Mouse (Mus musculus): ENCODE measurements at regions not wholly inside any gene's neighbourhood (a gene's known extent, or its start where the extent isn't known, plus 50 kb on each side); places are given as distances from the start of the nearest gene placed in this dataset.
"Not testable (repeated sequence)": the region's sequence is repeated elsewhere in the genome, so short reads cannot be mapped to it uniquely, and the experiment has no call there.

GRCm38 (mm10) chr4:22208531-22208930 is 148.8 kb upstream of the Fbxl4 start:
- no peaks in the 10 kb centered on the region for H3K36me3 ChIP-seq (ENCODE audit: control insufficient read depth, insufficient read depth, low read length)
- H3K4me1 ChIP-seq (replicated peaks; ENCODE audit: control insufficient read depth, insufficient read depth), result no peaks in the 10 kb centered on the region
- WGBS, result 70% methylated on average over 5 of the region's 5 CpGs
- DNase-seq (ENCODE audit: low spot score), result no peak
- no peak overlapping the region for H3K4me2 ChIP-seq (replicated peaks; ENCODE audit: low read depth)
- no peak for TF ChIP-seq EP300 (optimal IDR thresholded peaks at IDR 0.05)
- TF ChIP-seq CTCF (IDR thresholded peaks at IDR 0.05; ENCODE audit: low read depth), result no peak
- no peak overlapping the region for H3K9ac ChIP-seq (ENCODE audit: low read length)
- H3K27ac ChIP-seq (replicated peaks), result no peak overlapping the region
- H3K4me3 ChIP-seq (ENCODE audit: low read depth, low read length), result no peak overlapping the region
- no peaks in the 10 kb centered on the region for H3K9me3 ChIP-seq (ENCODE audit: control insufficient read depth, low read length)
- H3K27me3 ChIP-seq (ENCODE audit: control insufficient read depth, insufficient read depth, low read length), result no peaks in the 10 kb centered on the region
- no peak for ATAC-seq (ENCODE audit: low FRiP score, low TSS enrichment)

GRCm38 (mm10) chr4:22237640-22238039 is 119.7 kb upstream of the Fbxl4 start:
- no peaks in the 10 kb centered on the region for H3K4me1 ChIP-seq (replicated peaks; ENCODE audit: control insufficient read depth, insufficient read depth)
- no peak overlapping the region for H3K9ac ChIP-seq (ENCODE audit: low read length)
- no peaks in the 10 kb centered on the region for H3K36me3 ChIP-seq (ENCODE audit: control insufficient read depth, insufficient read depth, low read length)
- 80% methylated on average over 3 of the region's 3 CpGs for WGBS
- no peak for DNase-seq (ENCODE audit: low spot score)
- H3K9me3 ChIP-seq (ENCODE audit: control insufficient read depth, low read length), result no peaks in the 10 kb centered on the region
- ATAC-seq (ENCODE audit: low FRiP score, low TSS enrichment), result no peak
- no peak overlapping the region for H3K4me3 ChIP-seq (ENCODE audit: low read depth, low read length)
- TF ChIP-seq CTCF (IDR thresholded peaks at IDR 0.05; ENCODE audit: low read depth) (no peak), EP300 (optimal IDR thresholded peaks at IDR 0.05) (no peak)
- no peak overlapping the region for H3K4me2 ChIP-seq (replicated peaks; ENCODE audit: low read depth)
- no peaks in the 10 kb centered on the region for H3K27me3 ChIP-seq (ENCODE audit: control insufficient read depth, insufficient read depth, low read length)
- H3K27ac ChIP-seq (replicated peaks), result no peak overlapping the region

DNA sequence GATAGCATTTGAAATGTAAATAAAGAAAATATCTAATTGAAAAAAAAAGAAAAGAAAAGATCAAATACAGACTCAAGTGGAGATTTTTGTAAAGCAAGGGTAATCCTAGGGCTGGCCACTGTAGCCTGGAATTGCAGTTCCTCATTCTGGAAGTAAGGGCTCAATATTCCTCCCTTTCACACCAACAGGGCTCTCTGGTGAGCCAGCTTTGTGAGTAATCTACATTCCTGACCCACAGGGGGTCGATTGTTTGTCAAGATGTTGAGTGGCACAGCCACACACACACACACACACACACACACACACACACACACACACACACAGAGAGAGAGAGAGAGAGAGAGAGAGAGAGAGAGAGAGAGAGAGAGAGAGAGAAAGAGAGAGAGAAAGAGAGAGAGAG is 107.1 kb upstream of the Fbxl4 start:
- not testable (repeated sequence) for H3K9ac ChIP-seq (ENCODE audit: low read length); ATAC-seq (ENCODE audit: low FRiP score, low TSS enrichment); H3K27me3 ChIP-seq (ENCODE audit: control insufficient read depth, insufficient read depth, low read length); H3K4me3 ChIP-seq (ENCODE audit: low read depth, low read length); H3K9me3 ChIP-seq (ENCODE audit: control insufficient read depth, low read length); H3K4me2 ChIP-seq (replicated peaks; ENCODE audit: low read depth); DNase-seq (ENCODE audit: low spot score); H3K4me1 ChIP-seq (replicated peaks; ENCODE audit: control insufficient read depth, insufficient read depth); H3K27ac ChIP-seq (replicated peaks); H3K36me3 ChIP-seq (ENCODE audit: control insufficient read depth, insufficient read depth, low read length)
- 18% methylated on average over 1 of the region's 1 CpGs for WGBS

GRCm38 (mm10) chr4:22263903-22264302 is 93.4 kb upstream of the Fbxl4 start:
- Histone ChIP-seq H3K4me1 (replicated peaks; ENCODE audit: control insufficient read depth, insufficient read depth) (no peaks in the 10 kb centered on the region), H3K36me3 (ENCODE audit: control insufficient read depth, insufficient read depth, low read length) (no peaks in the 10 kb centered on the region), H3K4me3 (ENCODE audit: low read depth, low read length) (no peak overlapping the region), H3K27ac (replicated peaks) (no peak overlapping the region), H3K9me3 (ENCODE audit: control insufficient read depth, low read length) (no peaks in the 10 kb centered on the region), H3K27me3 (ENCODE audit: control insufficient read depth, insufficient read depth, low read length) (no peaks in the 10 kb centered on the region), H3K4me2 (replicated peaks; ENCODE audit: low read depth) (no peak overlapping the region), H3K9ac (ENCODE audit: low read length) (no peak overlapping the region)
- 66% methylated on average over 6 of the region's 6 CpGs for WGBS
- ATAC-seq (ENCODE audit: low FRiP score, low TSS enrichment), result no peak
- DNase-seq (ENCODE audit: low spot score), result no peak
- TF ChIP-seq CTCF (IDR thresholded peaks at IDR 0.05; ENCODE audit: low read depth) (no peak), EP300 (optimal IDR thresholded peaks at IDR 0.05) (no peak)

DNA sequence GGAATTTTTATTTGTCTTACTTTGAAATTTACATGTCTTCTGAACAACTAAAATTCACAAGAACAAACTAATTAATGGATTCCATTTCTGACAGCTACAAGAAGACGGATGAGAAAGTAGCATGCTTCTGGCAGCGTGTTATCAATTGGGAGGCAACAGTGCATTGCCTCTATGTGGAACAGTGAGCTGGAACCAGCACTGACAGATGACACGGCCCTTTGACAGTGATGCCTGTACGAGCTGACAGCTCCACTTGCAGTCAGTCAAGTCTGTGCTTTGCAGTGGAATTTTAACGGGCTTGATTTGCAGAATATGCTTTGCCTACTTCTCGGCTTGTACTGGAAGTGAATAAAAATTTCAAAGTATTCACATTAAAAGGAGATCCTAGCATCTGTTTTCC is 88.3 kb upstream of the Fbxl4 start:
- ATAC-seq (ENCODE audit: low FRiP score, low TSS enrichment) (no peak), DNase-seq (ENCODE audit: low spot score) (no peak)
- Histone ChIP-seq H3K9ac (ENCODE audit: low read length) (no peak overlapping the region), H3K9me3 (ENCODE audit: control insufficient read depth, low read length) (no peaks in the 10 kb centered on the region), H3K36me3 (ENCODE audit: control insufficient read depth, insufficient read depth, low read length) (no peaks in the 10 kb centered on the region), H3K4me2 (replicated peaks; ENCODE audit: low read depth) (no peak overlapping the region), H3K27ac (replicated peaks) (no peak overlapping the region), H3K4me1 (replicated peaks; ENCODE audit: control insufficient read depth, insufficient read depth) (no peaks in the 10 kb centered on the region), H3K27me3 (ENCODE audit: control insufficient read depth, insufficient read depth, low read length) (no peaks in the 10 kb centered on the region), H3K4me3 (ENCODE audit: low read depth, low read length) (no peak overlapping the region)
- WGBS, result 65% methylated on average over 6 of the region's 6 CpGs
- TF ChIP-seq CTCF (IDR thresholded peaks at IDR 0.05; ENCODE audit: low read depth) (no peak), EP300 (optimal IDR thresholded peaks at IDR 0.05) (no peak)

GRCm38 (mm10) chr4:22274178-22274577 is 83.2 kb upstream of the Fbxl4 start:
- no peaks in the 10 kb centered on the region for H3K4me1 ChIP-seq (replicated peaks; ENCODE audit: control insufficient read depth, insufficient read depth)
- no peak overlapping the region for H3K4me3 ChIP-seq (ENCODE audit: low read depth, low read length)
- H3K36me3 ChIP-seq (ENCODE audit: control insufficient read depth, insufficient read depth, low read length), result no peaks in the 10 kb centered on the region
- H3K27me3 ChIP-seq (ENCODE audit: control insufficient read depth, insufficient read depth, low read length), result no peaks in the 10 kb centered on the region
- WGBS, result 50% methylated on average over 4 of the region's 4 CpGs
- H3K27ac ChIP-seq (replicated peaks), result no peak overlapping the region
- ATAC-seq (ENCODE audit: low FRiP score, low TSS enrichment) (no peak), DNase-seq (ENCODE audit: low spot score) (no peak)
- no peak overlapping the region for H3K9ac ChIP-seq (ENCODE audit: low read length)
- H3K9me3 ChIP-seq (ENCODE audit: control insufficient read depth, low read length), result no peaks in the 10 kb centered on the region
- H3K4me2 ChIP-seq (replicated peaks; ENCODE audit: low read depth), result no peak overlapping the region
- TF ChIP-seq CTCF (IDR thresholded peaks at IDR 0.05; ENCODE audit: low read depth) (no peak), EP300 (optimal IDR thresholded peaks at IDR 0.05) (no peak)
